Mouse (Mus musculus) small intestine, adult 2 months (tissue): ENCODE measurements around the gene Cfap43.

Experiments
- CTCF ChIP-seq: fragments of 200-500 bp; IDR thresholded peaks from 2 replicates; pipeline ENCODE4 v1.5.1; 2012; ENCODE audit warnings: low read depth, mild to moderate bottlenecking, control low read depth, inconsistent platforms, low read length, moderate library complexity, mixed read lengths; ENCODE audit not compliant: insufficient replicate concordance, insufficient read length; ENCODE audit errors: extremely low read depth
- POLR2A ChIP-seq: fragments of 200-500 bp; IDR thresholded peaks from 2 replicates; pipeline ENCODE4 v1.6.1; 2012; ENCODE audit warnings: low read depth, mild to moderate bottlenecking, control low read depth, inconsistent platforms, low read length, moderate library complexity

DNA sequence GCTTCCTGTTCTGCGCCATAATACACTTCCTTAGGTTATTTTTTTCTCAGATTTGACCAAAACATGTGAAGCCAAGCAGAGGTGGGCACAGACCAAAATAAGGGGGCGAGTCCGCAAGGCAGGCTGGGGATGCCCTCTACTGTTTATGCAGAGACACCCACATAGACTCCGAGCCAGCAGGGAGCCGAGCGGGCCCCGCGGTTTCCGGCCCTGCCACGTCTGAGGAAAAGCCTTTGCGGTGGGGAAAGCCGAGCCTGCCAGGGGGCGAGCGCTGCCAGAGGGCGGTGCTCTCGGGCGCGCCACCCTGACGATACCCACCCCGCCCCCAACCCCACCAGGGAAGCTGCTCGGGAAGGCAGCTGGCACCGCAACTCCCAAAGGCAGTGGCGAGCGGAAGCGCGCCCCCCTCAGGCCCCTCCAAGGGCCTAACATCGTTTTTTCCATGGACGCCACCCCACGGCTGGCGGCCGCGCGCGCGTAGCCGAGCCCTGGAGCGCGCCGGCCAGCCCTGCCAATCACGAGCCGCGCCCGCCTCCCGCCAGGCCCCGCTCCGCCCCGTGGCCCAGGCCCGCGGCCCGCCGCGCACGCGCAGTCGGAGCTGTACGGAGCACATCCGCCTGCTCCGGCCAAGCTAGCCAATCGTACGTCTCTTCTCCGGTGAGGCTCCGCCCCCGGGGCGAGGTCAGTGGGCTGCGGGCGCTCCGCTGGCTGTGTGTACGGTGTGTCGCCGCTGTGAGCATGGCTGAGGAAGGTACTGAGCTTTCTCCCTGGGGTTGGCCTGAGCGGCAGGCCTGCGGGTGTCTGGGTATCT, 187.8 kb downstream of the Cfap43 start, which contains the start of gene Sfr1:
- TF ChIP-seq POLR2A: peak; percentile 83
- peak; percentile 34; the same call in 1 of the 2 replicates for TF ChIP-seq CTCF
